Mouse (Mus musculus) spleen, postnatal 4 days (tissue): ENCODE data around the gene Cpne2.
A peak's percentile ranks its signal among the peaks of the same experiment; 100 is the strongest.

Source experiments
- DNase-seq, 2 experiments: peaks; one replicate each; pipeline ENCODE4 v3.0.0; 2022; ENCODE audit warnings: low spot score in 2 of 2

The Cpne2 gene

GRCm38 (mm10) chr8:94532873-94533671 is at the start of gene Cpne2:
Gene Cpne2 (plus strand): TSS chr8:94532990.
- DNase-seq: peak; percentile 51 to 74

- DNase-seq: no peak
Observed at GRCm38 (mm10) chr8:94485288-94485687, 47.5 kb upstream of the Cpne2 start.

GRCm38 (mm10) chr8:94485882-94486281 is 46.9 kb upstream of the Cpne2 start:
- DNase-seq: peak in 1 of 2 experiments; percentile 24

- DNase-seq: no peak
Observed at GRCm38 (mm10) chr8:94488016-94488415, 44.8 kb upstream of the Cpne2 start.

GRCm38 (mm10) chr8:94489809-94490483 is 42.8 kb upstream of the Cpne2 start:
- no peak for DNase-seq

- peak; percentile 74 to 91 for DNase-seq
Observed at GRCm38 (mm10) chr8:94492021-94492681, 40.6 kb upstream of the Cpne2 start.

GRCm38 (mm10) chr8:94493240-94493639 is 39.5 kb upstream of the Cpne2 start:
- no peak for DNase-seq

- no peak for DNase-seq
Observed at GRCm38 (mm10) chr8:94515430-94516208, 17.2 kb upstream of the Cpne2 start.

- DNase-seq: no peak
Observed at GRCm38 (mm10) chr8:94516209-94516593, 16.6 kb upstream of the Cpne2 start.

- DNase-seq: no peak
Observed at GRCm38 (mm10) chr8:94516766-94517165, 16.0 kb upstream of the Cpne2 start.

GRCm38 (mm10) chr8:94518331-94518730 is 14.5 kb upstream of the Cpne2 start:
- no peak for DNase-seq

GRCm38 (mm10) chr8:94519021-94519420 is 13.8 kb upstream of the Cpne2 start:
- no peak for DNase-seq

- DNase-seq: no peak
Observed at GRCm38 (mm10) chr8:94521481-94521880, 11.3 kb upstream of the Cpne2 start.

GRCm38 (mm10) chr8:94522482-94522881 is 10.3 kb upstream of the Cpne2 start:
- no peak for DNase-seq

- DNase-seq: no peak
Observed at GRCm38 (mm10) chr8:94524554-94524953, 8.2 kb upstream of the Cpne2 start.

GRCm38 (mm10) chr8:94527178-94527577 is 5.6 kb upstream of the Cpne2 start:
- DNase-seq: no peak

- peak in 1 of 2 experiments; percentile 48 for DNase-seq
Observed at GRCm38 (mm10) chr8:94528245-94528644, 4.5 kb upstream of the Cpne2 start.

GRCm38 (mm10) chr8:94529875-94530274 is 2.9 kb upstream of the Cpne2 start:
- no peak for DNase-seq

GRCm38 (mm10) chr8:94530643-94531042 is 2.1 kb upstream of the Cpne2 start:
- no peak for DNase-seq

GRCm38 (mm10) chr8:94532000-94532399 is 790 bp upstream of the Cpne2 start:
- no peak for DNase-seq

- no peak for DNase-seq
Observed at GRCm38 (mm10) chr8:94532525-94532872, 291 bp upstream of the Cpne2 start.

- no peak for DNase-seq
Observed at GRCm38 (mm10) chr8:94534612-94535011, 1.8 kb downstream of the Cpne2 start.
